Mouse (Mus musculus) ovary, postnatal 36 days (tissue): ENCODE measurements around the gene Rhox2h.
"Not testable (repeated sequence)": the region's sequence is repeated elsewhere in the genome, so short reads cannot be mapped to it uniquely, and the experiment has no call there.

Experiments used
- DNase-seq: peaks from one replicate; pipeline ENCODE4 v3.0.0; 2022; ENCODE audit warnings: low spot score, mixed read lengths

The Rhox2h gene

DNA sequence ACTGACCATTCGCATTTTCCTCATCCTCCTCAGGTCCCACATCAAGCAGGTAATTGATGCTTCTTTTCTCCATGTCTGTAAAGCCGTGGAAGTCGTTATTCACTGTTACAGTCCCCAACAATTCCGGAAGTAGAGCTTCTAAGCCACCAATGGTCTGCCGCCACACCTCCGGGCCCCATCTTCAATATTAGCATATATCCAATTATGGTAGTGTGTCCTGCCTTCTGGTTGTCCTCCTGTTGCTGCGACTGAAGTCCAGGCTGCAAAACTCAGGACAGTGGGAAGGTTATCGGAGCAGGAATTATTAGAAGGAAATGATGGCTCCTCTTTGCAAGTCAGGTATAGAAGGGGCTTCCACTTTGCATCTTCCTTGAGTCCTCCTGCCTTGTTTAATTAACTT lies at the start of gene Rhox2h:
Rhox2h (minus strand) TSS at position 101 of the 400 bp plus-strand sequence.
- not testable (repeated sequence) for DNase-seq

DNA sequence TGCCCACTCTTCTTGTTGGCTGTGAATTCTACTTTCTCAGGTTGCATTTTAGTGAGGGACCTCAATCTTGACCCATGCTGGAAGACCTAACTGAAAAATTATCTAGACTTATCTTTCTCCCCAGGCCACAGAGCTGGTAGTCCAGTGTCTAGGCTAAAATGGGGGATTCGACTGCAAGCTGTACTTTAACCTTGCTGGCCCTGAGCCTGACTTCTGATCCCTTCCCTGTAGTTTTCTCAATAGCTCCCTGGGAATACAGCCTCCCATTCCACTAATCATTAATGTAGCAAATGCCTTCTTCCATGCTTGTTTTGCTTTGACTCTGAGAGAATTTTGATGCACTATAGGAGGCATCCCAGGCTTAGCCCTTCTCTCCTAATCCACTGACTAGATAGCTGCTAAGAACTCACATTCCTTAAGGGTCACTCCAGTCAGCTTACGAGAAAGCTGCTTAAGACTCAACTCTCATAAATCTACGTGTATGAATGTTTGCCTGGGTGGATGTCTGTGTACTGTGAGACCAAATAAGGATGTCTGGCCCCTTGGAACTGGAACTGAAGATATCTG lies 28.8 kb upstream of the Rhox2h start:
- no peak for DNase-seq

DNA sequence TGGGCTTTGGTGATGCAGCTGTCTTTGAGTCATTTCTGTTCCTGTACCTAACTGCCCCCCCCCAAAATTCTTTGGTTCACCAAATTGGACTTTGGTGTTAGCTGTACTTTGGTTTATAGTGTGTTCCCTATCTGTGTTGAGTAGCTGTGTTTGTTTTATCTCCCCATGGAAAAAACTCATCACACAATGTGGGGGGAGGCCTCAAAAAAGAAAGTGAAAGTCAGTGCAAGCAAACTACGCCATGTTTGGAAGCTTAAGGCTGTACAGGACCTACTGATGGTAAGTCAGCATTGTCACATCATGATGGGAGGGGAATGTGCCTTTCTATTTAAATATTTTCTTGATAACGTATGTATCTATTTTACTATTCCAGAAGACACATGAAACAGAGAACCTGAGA lies 19.2 kb upstream of the Rhox2h start:
- no peak for DNase-seq

- DNase-seq, result no peak
Observed at GRCm38 (mm10) chrX:37683031-37683715, 10.1 kb upstream of the Rhox2h start.

DNA sequence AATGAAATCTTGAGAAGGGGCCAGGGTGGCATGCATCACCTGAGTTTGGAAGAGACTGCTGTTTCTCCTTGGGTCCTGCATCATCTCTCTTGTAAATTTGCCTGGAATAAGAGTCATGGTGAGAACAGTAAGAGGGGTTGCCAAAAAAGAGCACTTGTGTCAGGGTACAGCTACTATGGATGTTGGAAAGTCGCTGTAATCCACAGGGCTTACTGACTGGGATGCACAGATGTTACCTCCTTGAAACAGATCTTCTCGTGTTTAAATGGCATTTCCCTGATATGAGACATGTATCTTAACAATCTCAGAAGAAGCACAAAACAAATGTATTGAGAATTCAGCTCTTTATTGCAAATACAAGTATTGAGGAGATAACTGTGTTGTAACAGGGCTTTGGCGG lies 4.4 kb downstream of the Rhox2h start, which contains the start of gene Rhox3h:
Rhox3h (minus strand) TSS at position 101 of the 400 bp plus-strand sequence.
- DNase-seq, result not testable (repeated sequence)

DNA sequence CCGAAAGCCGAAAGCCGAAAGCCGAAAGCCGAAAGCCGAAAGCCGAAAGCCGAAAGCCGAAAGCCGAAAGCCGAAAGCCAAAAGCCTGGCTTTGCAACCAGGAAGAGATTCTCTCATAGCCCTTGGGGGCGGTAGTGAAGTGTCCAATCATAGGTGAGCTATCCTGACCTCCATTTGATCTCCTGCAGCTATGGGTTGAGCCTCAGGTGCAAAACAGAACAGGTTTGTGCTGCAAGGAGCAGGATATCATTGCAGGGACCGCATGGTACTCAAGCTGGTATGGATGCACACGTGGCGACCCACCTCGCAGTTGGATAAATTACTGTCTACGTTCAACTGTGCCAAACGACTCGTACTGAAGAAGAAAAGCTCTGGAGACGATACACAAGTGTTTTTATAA lies 21.9 kb downstream of the Rhox2h start, which contains the start of gene Rhox4g:
Rhox4g (minus strand) TSS at position 101 of the 400 bp plus-strand sequence.
- DNase-seq, result not testable (repeated sequence)

DNA sequence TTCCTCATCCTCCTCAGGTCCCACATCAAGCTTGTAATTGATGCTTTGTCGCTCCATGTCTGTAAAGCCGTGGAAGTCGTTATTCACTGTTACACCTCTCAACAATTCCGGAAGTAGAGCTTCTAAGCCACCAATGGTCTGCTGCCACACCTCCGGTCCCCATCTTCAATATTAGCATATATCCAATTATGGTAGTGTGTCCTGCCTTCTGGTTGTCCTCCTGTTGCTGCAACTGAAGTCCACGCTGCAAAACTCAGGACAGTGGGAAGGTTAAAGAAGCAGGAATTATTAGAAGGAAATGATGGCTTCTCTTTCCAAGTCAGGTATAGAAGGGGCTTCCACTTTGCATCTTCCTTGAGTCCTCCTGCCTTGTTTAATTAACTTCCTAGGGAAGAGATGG lies 29.7 kb downstream of the Rhox2h start, which contains the start of gene Rhox2g:
Rhox2g (minus strand) TSS at position 101 of the 400 bp plus-strand sequence.
- not testable (repeated sequence) for DNase-seq

DNA sequence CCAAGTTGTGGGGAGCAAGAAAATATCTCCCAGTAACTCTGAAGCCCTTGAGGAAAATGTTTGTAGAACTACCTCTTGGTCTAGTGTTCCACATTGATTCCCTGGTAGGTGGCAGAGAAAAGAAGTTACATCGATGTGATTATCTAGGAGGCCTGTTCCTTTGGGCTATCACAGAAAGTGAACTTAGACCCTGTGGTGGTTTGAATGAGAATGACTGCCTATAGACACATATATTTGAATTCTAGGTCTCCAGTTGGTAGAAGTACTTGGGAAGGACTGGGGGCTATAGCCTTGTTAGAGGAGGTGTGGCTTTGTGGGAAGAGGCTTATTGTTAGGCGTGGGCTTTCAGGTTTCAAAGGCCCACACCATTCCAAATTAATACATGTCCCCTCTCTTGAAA lies 44.6 kb downstream of the Rhox2h start, which contains the start of gene Rhox3g:
Rhox3g (minus strand) TSS at position 101 of the 400 bp plus-strand sequence.
- DNase-seq, result not testable (repeated sequence)
